Mouse (Mus musculus) midbrain, embryonic 13.5 days (tissue): ENCODE measurements at regions not wholly inside any gene's neighbourhood (a gene's known extent, or its start where the extent isn't known, plus 50 kb on each side); places are given as distances from the start of the nearest gene placed in this dataset.

ENCODE experiments used
- ATAC-seq: fragments of 200-750 bp; cut with Nextera tagmentation; 2 replicates; pipeline ENCODE4 v1.8.0; 2017; ENCODE audit warnings: mild to moderate bottlenecking, moderate TSS enrichment, moderate library complexity
- H3K27ac ChIP-seq: fragments of 300-500 bp; sonication (generic); 2 replicates; pipeline ENCODE4 v1.5.1; 2015; ENCODE audit warnings: inconsistent platforms, mild to moderate bottlenecking, moderate library complexity
- H3K27me3 ChIP-seq: fragments of 300-500 bp; sonication (generic); 2 replicates; pipeline ENCODE4 v1.6.1; 2015; ENCODE audit warnings: mild to moderate bottlenecking, inconsistent platforms
- H3K36me3 ChIP-seq: fragments of 300-500 bp; sonication (generic); 2 replicates; pipeline ENCODE4 v1.6.1; 2015; ENCODE audit warnings: mild to moderate bottlenecking, inconsistent platforms
- H3K4me1 ChIP-seq: fragments of 300-500 bp; sonication (generic); replicated peaks from 2 replicates; pipeline ENCODE4 v1.6.1; 2015; ENCODE audit warnings: inconsistent platforms
- H3K4me2 ChIP-seq: fragments of 300-500 bp; sonication (generic); replicated peaks from 2 replicates; pipeline ENCODE4 v1.6.1; 2015; ENCODE audit warnings: moderate library complexity, mild to moderate bottlenecking, inconsistent platforms
- H3K4me3 ChIP-seq: fragments of 300-500 bp; sonication (generic); replicated peaks from 2 replicates; pipeline ENCODE4 v1.5.1; 2015; ENCODE audit warnings: mild to moderate bottlenecking, inconsistent platforms
- H3K9ac ChIP-seq: fragments of 300-500 bp; sonication (generic); replicated peaks from 2 replicates; pipeline ENCODE4 v1.6.1; 2015; ENCODE audit warnings: mild to moderate bottlenecking, inconsistent platforms
- H3K9me3 ChIP-seq: fragments of 300-500 bp; sonication (generic); 2 replicates; pipeline ENCODE4 v1.6.1; 2016; ENCODE audit warnings: mild to moderate bottlenecking, inconsistent platforms
- WGBS: fragments of 180-500 bp; shearing (Covaris S2); methylation state at CpG from one replicate; pipeline ENCODE4 v1.1.7; 2015; 5-methylcytosine and 5-hydroxymethylcytosine counted together

- no peaks in the 10 kb centered on the region for H3K9me3 ChIP-seq
- no peak for ATAC-seq
- no peak overlapping the region for H3K27ac ChIP-seq
- WGBS = 91% methylated on average over 9 of the region's 9 CpGs
- H3K9ac ChIP-seq = no peak overlapping the region
- H3K4me2 ChIP-seq = no peak overlapping the region
- H3K27me3 ChIP-seq = no peaks in the 10 kb centered on the region
- H3K4me3 ChIP-seq = no peak overlapping the region
- H3K4me1 ChIP-seq = peaks cover 32% of the 10 kb centered on the region
- no peaks in the 10 kb centered on the region for H3K36me3 ChIP-seq
These were observed 83.8 kb downstream of the Sox9 start for GRCm38 (mm10) chr11:112865836-112866235.

DNA sequence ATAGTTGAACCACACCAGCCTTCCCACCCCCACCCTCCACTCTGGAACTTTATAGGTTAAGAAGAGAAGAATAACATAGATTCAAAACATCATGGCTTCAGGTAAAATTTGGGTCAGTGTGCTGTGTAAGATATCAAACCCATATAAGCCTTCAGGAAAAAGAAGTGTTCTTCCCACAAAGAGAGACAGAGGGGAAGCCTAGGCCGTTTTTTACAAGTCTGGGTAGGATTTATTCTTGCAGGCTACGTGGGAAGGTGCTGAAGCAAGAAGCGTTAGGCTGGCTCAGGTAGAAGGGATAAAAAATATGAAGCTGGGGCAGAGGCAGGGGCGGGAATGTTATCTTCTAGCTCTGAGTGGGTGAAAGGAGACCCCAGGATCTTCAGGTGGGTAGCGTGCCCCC is 87.5 kb downstream of the Sox9 start:
- H3K4me3 ChIP-seq = 0 out of 2 replicates have a peak overlapping the region, but pooled peaks have one; percentile 16
- peak overlapping the region; percentile 89 for H3K27ac ChIP-seq
- H3K27me3 ChIP-seq = no peaks in the 10 kb centered on the region
- H3K4me1 ChIP-seq = peaks cover 50% of the 10 kb centered on the region
- peak overlapping the region; percentile 36; the same call in 1 of the 2 replicates for H3K9ac ChIP-seq
- no peaks in the 10 kb centered on the region for H3K36me3 ChIP-seq
- 8% methylated on average over 5 of the region's 5 CpGs for WGBS
- no peaks in the 10 kb centered on the region for H3K9me3 ChIP-seq
- no peak for ATAC-seq
- H3K4me2 ChIP-seq = peak overlapping the region; percentile 42

- Histone ChIP-seq H3K27me3 (no peaks in the 10 kb centered on the region), H3K9ac (peak overlapping the region; percentile 8), H3K4me1 (peaks cover 50% of the 10 kb centered on the region), H3K9me3 (no peaks in the 10 kb centered on the region), H3K4me3 (peak overlapping the region; percentile 16; the same call in 1 of the 2 replicates), H3K36me3 (no peaks in the 10 kb centered on the region), H3K4me2 (peak overlapping the region; percentile 42), H3K27ac (peak overlapping the region; percentile 89)
- whole genome bisulfite sequencing = 0% methylated on average over 17 of the region's 17 CpGs
- peak; percentile 99 for ATAC-seq
These were observed 88.4 kb downstream of the Sox9 start for GRCm38 (mm10) chr11:112870201-112871035.

- no peaks in the 10 kb centered on the region for H3K9me3 ChIP-seq
- no peak overlapping the region for H3K9ac ChIP-seq
- H3K4me2 ChIP-seq = no peak overlapping the region; the same call in 1 of the 2 replicates
- WGBS = 34% methylated on average over 11 of the region's 11 CpGs
- H3K27ac ChIP-seq = peak overlapping the region; percentile 68
- no peaks in the 10 kb centered on the region for H3K27me3 ChIP-seq
- no peak for ATAC-seq
- H3K4me3 ChIP-seq = no peak overlapping the region
- peaks cover 54% of the 10 kb centered on the region for H3K4me1 ChIP-seq
- no peaks in the 10 kb centered on the region for H3K36me3 ChIP-seq
These were observed 90.8 kb downstream of the Sox9 start for GRCm38 (mm10) chr11:112872677-112873367.

- WGBS = 91% methylated on average over 11 of the region's 11 CpGs
- Histone ChIP-seq H3K4me3 (no peak overlapping the region), H3K4me2 (no peak overlapping the region), H3K27me3 (no peaks in the 10 kb centered on the region), H3K36me3 (no peaks in the 10 kb centered on the region), H3K4me1 (peaks cover 49% of the 10 kb centered on the region), H3K9me3 (no peaks in the 10 kb centered on the region), H3K27ac (no peak overlapping the region), H3K9ac (no peak overlapping the region)
- no peak for ATAC-seq
These were observed 92.2 kb downstream of the Sox9 start for GRCm38 (mm10) chr11:112874239-112874638.

- Histone ChIP-seq H3K9ac (no peak overlapping the region), H3K9me3 (no peaks in the 10 kb centered on the region), H3K4me2 (no peak overlapping the region), H3K4me3 (no peak overlapping the region), H3K36me3 (no peaks in the 10 kb centered on the region), H3K4me1 (peaks cover 29% of the 10 kb centered on the region), H3K27me3 (no peaks in the 10 kb centered on the region), H3K27ac (no peak overlapping the region)
- whole genome bisulfite sequencing = 34% methylated on average over 8 of the region's 8 CpGs
- ATAC-seq = peak; percentile 24; the same call in 1 of the 2 replicates
These were observed 94.2 kb downstream of the Sox9 start for GRCm38 (mm10) chr11:112876226-112876625.

- Histone ChIP-seq H3K9ac (no peak overlapping the region), H3K27me3 (no peaks in the 10 kb centered on the region), H3K9me3 (no peaks in the 10 kb centered on the region), H3K4me3 (no peak overlapping the region), H3K36me3 (no peaks in the 10 kb centered on the region), H3K27ac (no peak overlapping the region), H3K4me1 (peaks cover 8% of the 10 kb centered on the region), H3K4me2 (no peak overlapping the region)
- no peak for ATAC-seq
These were observed 96.4 kb downstream of the Sox9 start for GRCm38 (mm10) chr11:112878436-112878835.

DNA sequence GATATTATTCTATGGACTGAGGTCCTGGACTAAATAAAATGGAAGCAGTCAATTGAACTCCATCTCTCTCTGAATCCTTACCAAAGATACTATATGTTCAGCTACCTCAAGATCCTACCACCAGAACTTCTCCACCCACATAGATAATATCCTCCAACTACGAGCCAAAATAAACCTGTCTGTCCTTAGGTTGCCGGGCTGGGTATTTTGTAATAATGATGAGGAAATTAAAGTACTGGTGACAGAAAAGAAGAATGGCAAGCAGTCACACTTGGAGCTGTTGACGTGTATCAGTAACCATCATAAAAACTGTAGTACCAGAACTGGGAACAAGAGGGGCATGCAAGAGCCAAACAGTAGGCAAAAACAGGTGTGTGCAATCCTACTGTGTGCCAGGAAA is 98.7 kb downstream of the Sox9 start:
- Histone ChIP-seq H3K4me3 (no peak overlapping the region), H3K9ac (no peak overlapping the region), H3K27me3 (no peaks in the 10 kb centered on the region), H3K27ac (no peak overlapping the region), H3K4me1 (peaks cover 4% of the 10 kb centered on the region), H3K9me3 (no peaks in the 10 kb centered on the region), H3K4me2 (no peak overlapping the region), H3K36me3 (no peaks in the 10 kb centered on the region)
- WGBS = 89% methylated on average over 3 of the region's 3 CpGs
- no peak for ATAC-seq

DNA sequence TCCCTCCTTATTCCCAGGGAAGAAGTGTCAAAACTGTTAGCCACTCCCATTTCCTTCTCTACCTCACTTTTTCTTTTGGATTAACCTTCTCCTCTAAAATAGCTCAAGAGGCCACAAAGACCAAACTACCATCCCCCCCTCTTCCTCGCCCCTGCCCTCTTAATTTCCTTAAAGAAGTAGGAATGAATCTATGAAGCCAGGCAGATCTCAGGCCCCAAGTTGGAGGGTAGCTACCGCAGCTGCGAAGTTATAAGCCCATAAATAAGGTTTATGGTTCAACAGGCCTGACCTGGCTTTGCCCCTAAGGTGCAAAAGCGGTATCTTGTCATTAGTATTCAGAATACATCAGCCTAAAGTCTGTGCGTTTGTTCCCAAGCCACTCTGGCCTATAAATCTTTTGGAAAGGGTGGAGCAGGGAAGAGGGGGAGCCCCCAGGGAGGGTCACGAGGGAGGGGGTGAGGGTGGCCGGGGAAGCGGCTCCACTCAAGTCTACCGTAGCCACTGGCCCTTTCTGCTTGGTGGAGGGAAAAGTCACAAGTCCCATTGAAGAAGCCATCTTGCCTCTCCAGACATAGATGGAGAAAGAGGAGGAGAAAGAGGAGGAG is 103.4 kb downstream of the Sox9 start:
- ATAC-seq = no peak
- H3K9ac ChIP-seq = no peak overlapping the region
- H3K4me2 ChIP-seq = no peak overlapping the region
- 62% methylated on average over 9 of the region's 9 CpGs for WGBS
- H3K9me3 ChIP-seq = no peaks in the 10 kb centered on the region
- no peaks in the 10 kb centered on the region for H3K4me1 ChIP-seq
- no peaks in the 10 kb centered on the region for H3K27me3 ChIP-seq
- no peak overlapping the region for H3K4me3 ChIP-seq
- no peak overlapping the region for H3K27ac ChIP-seq
- H3K36me3 ChIP-seq = no peaks in the 10 kb centered on the region

- H3K9ac ChIP-seq = no peak overlapping the region
- no peak overlapping the region for H3K4me3 ChIP-seq
- no peak overlapping the region for H3K4me2 ChIP-seq
- 90% methylated on average over 16 of the region's 16 CpGs for WGBS
- H3K36me3 ChIP-seq = no peaks in the 10 kb centered on the region
- H3K4me1 ChIP-seq = no peaks in the 10 kb centered on the region
- no peaks in the 10 kb centered on the region for H3K9me3 ChIP-seq
- no peak overlapping the region for H3K27ac ChIP-seq
- no peak for ATAC-seq
- H3K27me3 ChIP-seq = no peaks in the 10 kb centered on the region
These were observed 104.1 kb downstream of the Sox9 start for GRCm38 (mm10) chr11:112886139-112886538.

GRCm38 (mm10) chr11:112889760-112890159 is 107.7 kb downstream of the Sox9 start:
- 93% methylated on average over 6 of the region's 6 CpGs for WGBS
- no peaks in the 10 kb centered on the region for H3K4me1 ChIP-seq
- H3K4me3 ChIP-seq = no peak overlapping the region
- no peaks in the 10 kb centered on the region for H3K27me3 ChIP-seq
- H3K9me3 ChIP-seq = no peaks in the 10 kb centered on the region
- H3K9ac ChIP-seq = no peak overlapping the region
- no peak overlapping the region for H3K4me2 ChIP-seq
- ATAC-seq = no peak
- no peaks in the 10 kb centered on the region for H3K36me3 ChIP-seq
- H3K27ac ChIP-seq = no peak overlapping the region

DNA sequence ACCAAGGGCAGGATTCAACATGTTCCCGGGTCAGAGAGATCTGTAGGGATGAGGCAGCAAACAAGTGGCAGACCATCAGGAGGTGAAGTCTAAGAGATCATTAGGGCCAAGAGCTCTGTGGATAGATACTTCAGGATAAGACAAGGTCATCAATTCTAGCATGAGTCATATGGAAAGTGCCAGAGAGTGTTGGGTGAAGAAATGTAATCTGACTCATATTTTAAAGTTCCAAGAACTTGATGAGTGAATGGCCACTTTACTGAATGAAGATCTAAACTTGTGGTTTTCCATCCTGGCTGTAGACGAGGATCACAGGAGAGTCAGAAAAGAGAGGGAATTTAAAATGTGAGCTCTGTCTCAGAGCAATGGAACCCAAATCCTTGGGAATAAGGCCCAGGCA is 115.6 kb downstream of the Sox9 start:
- ATAC-seq = no peak
- Histone ChIP-seq H3K4me2 (no peak overlapping the region), H3K4me3 (no peak overlapping the region), H3K4me1 (no peaks in the 10 kb centered on the region), H3K9me3 (no peaks in the 10 kb centered on the region), H3K27ac (no peak overlapping the region), H3K36me3 (no peaks in the 10 kb centered on the region), H3K27me3 (no peaks in the 10 kb centered on the region), H3K9ac (no peak overlapping the region)
- WGBS = 87% methylated on average over 2 of the region's 2 CpGs
